Mouse (Mus musculus) midbrain, embryonic 10.5 days (tissue): ENCODE data around the gene Cnot6l. TPM values are rescaled to one million over a fixed set of nuclear protein-coding genes. Genes with fewer than 3 reads are reported as not detected.

Experiments
- DNase-seq: peaks from one replicate; pipeline ENCODE4 v3.0.0-alpha.2; 2017; ENCODE audit warnings: low spot score
- H3K27ac ChIP-seq: fragments of 300-500 bp; sonication (generic); replicated peaks from 2 replicates; pipeline ENCODE4 v1.5.1; 2016; ENCODE audit warnings: mild to moderate bottlenecking
- H3K27me3 ChIP-seq: fragments of 300-500 bp; sonication (generic); 2 replicates; pipeline ENCODE4 v1.6.1; 2016; ENCODE audit warnings: low read depth, mild to moderate bottlenecking; ENCODE audit not compliant: poor library complexity, severe bottlenecking
- H3K36me3 ChIP-seq: fragments of 300-500 bp; sonication (generic); 2 replicates; pipeline ENCODE4 v1.6.1; 2016; ENCODE audit warnings: mild to moderate bottlenecking, moderate library complexity
- H3K4me1 ChIP-seq: fragments of 300-500 bp; sonication (generic); 2 replicates; pipeline ENCODE4 v1.6.1; 2016
- H3K4me3 ChIP-seq: fragments of 300-500 bp; sonication (generic); 2 replicates; pipeline ENCODE4 v1.5.1; 2016; ENCODE audit warnings: mild to moderate bottlenecking, moderate library complexity
- H3K9me3 ChIP-seq: fragments of 300-500 bp; sonication (generic); replicated peaks from 2 replicates; pipeline ENCODE4 v1.6.1; 2016; ENCODE audit warnings: mild to moderate bottlenecking
- WGBS: fragments of 180-500 bp; shearing (Covaris S2); methylation state at CpG from one replicate; pipeline ENCODE4 v1.1.7; 2016; 5-methylcytosine and 5-hydroxymethylcytosine counted together
- polyA plus RNA-seq: library from polyadenylated mRNA; unstranded; fragments of >200 nt; fragmentation: Nextera tagmentation; extraction: Ambion mirVana; gene quantifications from 2 replicates; pipeline ENCODE4 v1.2.1, GENCODE M21; 2016

Cnot6l gene
- polyA plus RNA-seq, 1 experiment from 2014 or later, result 7.4 TPM

- H3K27ac ChIP-seq, result no peak overlapping the region
- no peaks in the 10 kb centered on the region for H3K36me3 ChIP-seq
- 73% methylated on average over 1 of the region's 1 CpGs for WGBS
- H3K4me3 ChIP-seq, result no peak overlapping the region
- no peaks in the 10 kb centered on the region for H3K27me3 ChIP-seq
- H3K9me3 ChIP-seq, result no peaks in the 10 kb centered on the region
- DNase-seq, result no peak
- peaks cover 3% of the 10 kb centered on the region; the same call in 1 of the 2 replicates for H3K4me1 ChIP-seq
Observed at GRCm38 (mm10) chr5:96034101-96034500, 129.9 kb downstream of the Cnot6l start.

- peaks cover 3% of the 10 kb centered on the region; the same call in 1 of the 2 replicates for H3K4me1 ChIP-seq
- H3K4me3 ChIP-seq, result no peak overlapping the region
- no peaks in the 10 kb centered on the region for H3K27me3 ChIP-seq
- H3K36me3 ChIP-seq, result no peaks in the 10 kb centered on the region
- no peaks in the 10 kb centered on the region for H3K9me3 ChIP-seq
- 87% methylated on average over 2 of the region's 2 CpGs for WGBS
- H3K27ac ChIP-seq, result no peak overlapping the region
- DNase-seq, result no peak
Observed at GRCm38 (mm10) chr5:96029821-96030220, 134.2 kb downstream of the Cnot6l start.

Other genes with a start within 250 kb of the Cnot6l start
- gene Cxcl13, start 207.2 kb downstream of the Cnot6l start, polyA plus RNA-seq, result 0.20 TPM in 1 of 2 replicates, not detected in the other
- gene Mrpl1, start 45.3 kb upstream of the Cnot6l start, polyA plus RNA-seq, result 20.5 and 22.2 TPM in 2 replicates
- gene Fras1, start 209.8 kb upstream of the Cnot6l start, polyA plus RNA-seq, result 5.9 and 6.0 TPM in 2 replicates